Mouse (Mus musculus) kidney, adult 9 months (tissue): Measurements from ENCODE around the gene Dock7.
"Not testable (repeated sequence)": the region's sequence is repeated elsewhere in the genome, so short reads cannot be mapped to it uniquely, and the experiment has no call there.

Source experiments
- DNase-seq: peaks from one replicate; pipeline ENCODE4 v3.0.0; 2022

Gene Dock7

DNA sequence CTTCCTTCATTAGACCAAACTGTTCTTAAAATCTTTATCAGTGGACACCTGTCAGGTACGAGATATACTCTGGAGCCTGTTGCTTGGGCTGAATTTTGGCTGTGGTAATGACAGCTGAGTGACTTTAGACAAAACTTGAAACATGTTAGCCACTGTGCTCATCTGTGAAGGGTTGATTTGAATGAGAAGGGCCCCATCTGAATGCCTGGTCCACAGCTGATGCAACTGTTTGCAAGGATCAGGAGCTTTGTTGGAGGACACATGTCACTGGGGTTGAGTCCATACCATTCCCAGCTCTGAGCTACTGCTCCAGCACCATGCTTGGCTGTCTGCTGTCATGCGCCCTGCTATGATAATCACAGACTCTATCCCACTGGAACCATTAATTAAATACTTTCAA is 115.1 kb downstream of the Dock7 start:
- DNase-seq = no peak

DNA sequence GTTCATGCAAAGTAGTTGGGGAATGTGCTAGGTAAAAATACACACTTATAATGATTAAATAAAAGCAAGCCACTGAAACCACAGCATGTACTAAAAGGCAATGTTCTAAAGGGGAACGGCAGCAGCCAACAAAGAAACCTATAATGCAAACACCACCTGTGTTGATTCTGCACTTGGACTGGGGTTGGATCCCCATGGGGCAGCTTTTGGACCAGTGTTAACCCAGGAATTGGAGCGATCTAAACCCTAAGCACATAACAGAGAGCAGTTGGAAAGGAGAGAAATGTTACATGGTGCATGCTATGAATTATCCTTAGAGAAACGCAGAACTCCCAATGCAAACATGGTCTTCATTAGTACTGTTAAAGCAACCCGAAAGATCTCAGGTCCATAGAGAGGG is 127.2 kb downstream of the Dock7 start:
- no peak for DNase-seq

DNA sequence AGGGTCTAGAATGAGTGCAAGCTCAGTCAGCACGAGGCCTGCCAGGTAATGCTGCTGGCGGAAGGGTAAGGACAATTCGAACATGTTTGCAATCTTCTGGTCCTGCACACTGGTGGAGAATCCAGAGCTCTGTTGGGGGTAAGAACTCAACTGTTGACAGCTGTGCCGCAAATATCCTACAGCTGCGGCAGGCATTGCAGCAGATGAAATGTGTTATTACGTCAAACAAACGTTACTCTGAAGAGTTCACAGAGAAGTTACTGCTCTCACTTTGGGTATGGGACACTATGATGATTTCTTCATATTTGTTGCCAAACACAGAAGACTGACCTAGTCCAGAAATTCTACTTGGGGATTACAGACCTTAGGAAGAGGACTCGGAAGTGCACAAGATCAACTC is 136.0 kb downstream of the Dock7 start:
- DNase-seq = no peak

DNA sequence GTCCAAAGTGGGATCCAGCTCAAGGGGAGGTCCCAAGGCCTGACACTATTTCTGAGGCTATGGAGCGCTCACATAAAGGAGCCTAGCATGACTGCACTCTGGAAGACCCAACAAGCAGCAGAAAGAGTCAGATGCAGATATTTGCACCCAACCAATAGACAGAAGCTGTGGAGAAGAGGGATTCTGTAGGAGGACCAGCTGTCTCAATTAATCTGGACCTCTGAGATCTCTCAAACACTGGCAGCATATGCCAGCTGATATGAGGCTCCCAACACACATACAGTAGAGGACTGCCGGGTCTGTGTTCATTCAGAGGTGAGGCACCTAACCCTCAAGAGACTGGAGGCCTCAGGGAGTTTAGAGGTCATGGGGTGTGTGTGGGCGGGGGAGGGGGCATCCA is 140.7 kb downstream of the Dock7 start:
- DNase-seq = not testable (repeated sequence)

DNA sequence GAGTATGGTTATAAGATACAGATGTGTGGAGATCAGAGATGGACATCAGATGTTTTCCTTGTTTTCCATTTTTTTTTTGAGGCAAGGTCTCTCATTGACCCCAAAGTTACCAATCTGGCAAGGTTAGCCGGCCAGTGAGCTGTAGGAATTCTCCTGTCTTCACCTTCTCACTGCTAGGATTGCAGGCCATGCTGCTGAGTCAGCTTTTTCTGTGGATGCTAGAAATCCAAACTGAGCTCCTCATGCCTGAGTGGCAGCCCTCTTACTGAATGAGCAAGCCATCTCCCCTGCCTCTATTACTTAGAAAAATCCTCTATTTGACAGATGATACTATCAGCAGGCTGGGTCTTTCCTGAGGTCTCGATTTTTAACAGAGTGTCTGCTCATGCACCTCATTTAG is 142.0 kb downstream of the Dock7 start:
- no peak for DNase-seq

DNA sequence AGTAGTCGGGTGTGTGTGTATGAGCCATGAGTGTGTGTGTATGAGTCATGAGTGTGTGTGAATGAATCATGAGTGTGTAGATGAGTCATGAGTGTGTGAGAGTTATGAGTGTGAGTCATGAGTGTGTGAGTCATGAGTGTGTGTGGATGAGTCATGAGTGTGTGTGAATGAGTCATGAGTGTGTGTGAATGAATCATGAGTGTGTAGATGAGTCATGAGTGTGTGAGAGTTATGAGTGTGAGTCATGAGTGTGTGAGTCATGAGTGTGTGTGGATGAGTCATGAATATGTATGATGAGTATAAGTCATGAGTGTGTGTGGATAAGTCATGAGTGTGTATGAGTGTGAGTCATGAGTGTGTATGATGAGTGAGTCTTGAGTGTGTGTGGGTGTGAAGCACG is 142.4 kb downstream of the Dock7 start:
- not testable (repeated sequence) for DNase-seq

DNA sequence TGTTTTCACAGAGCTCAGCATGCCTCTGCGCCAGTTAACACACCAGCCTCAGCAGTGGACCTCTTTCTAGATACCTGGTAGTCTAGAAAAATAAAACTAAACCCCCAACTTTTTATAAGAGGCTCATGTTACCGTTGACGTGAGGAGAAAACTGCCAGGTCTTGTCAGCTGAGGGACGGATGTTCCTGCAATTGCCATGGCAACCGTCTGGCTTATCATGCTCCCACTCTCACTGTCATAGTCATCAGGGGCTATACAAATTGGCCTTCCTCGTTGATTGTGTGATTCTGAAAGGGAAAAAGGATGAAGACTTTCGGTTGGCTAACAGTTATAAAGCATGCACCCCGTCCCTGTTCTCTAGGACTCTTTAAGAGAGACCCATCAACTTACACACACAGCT is 145.0 kb downstream of the Dock7 start:
- DNase-seq = no peak

DNA sequence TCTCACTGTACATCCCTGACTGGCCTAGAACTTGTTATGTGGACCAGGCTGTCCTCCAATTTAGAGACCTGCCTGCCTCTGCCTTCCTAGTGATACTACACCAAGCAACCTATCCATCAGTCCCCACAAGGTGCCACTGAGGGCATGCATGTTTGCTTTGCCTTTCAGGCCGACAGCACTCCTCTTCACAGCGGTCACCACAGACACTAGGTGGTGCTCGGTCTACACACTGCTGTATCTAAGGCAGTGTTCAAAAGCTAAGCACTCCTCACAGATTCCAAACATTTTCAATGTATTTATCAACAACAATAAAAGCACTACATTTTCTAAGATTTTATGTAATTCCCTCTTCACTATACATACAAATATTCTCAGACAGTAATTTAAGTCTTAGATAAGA is 150.8 kb downstream of the Dock7 start:
- no peak for DNase-seq

DNA sequence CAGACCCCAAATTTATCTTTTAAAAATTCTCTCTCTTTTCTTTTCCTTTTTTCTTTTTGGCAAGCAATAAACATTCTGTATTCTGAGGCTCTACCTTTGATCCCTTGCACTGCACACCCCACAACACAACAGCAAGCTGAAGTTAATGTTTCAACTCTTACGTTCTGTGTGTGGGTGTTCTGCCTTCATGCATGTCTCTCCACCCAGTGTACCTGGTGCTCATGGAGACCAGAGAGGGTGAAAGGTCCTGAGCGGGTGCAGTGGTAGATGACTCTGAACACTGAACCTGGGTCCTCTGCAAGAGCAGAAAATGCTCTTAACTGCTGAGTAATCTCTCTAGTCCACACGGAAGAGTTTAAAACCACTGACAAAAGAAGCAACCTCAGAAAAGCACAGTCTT is 160.5 kb downstream of the Dock7 start:
- peak; percentile 85 for DNase-seq

DNA sequence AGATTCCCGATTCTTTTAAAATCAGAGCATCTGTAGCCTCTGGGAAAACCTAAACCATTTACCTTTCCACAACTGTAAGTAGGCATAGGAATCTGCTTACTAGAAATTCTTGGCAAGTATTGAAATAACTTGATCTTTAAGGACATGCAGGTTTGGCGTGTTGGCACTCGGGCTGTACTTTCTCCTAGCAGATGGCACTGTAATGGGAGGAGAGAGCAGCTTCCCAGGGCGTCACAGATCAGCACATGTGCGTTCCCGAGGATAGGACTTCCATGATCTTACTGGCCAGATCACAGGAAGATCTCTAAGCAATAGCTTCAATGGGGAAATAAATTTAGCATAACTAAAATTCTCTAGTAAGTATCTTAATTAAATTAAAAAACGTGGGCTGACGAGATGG is 164.7 kb downstream of the Dock7 start:
- DNase-seq = no peak

DNA sequence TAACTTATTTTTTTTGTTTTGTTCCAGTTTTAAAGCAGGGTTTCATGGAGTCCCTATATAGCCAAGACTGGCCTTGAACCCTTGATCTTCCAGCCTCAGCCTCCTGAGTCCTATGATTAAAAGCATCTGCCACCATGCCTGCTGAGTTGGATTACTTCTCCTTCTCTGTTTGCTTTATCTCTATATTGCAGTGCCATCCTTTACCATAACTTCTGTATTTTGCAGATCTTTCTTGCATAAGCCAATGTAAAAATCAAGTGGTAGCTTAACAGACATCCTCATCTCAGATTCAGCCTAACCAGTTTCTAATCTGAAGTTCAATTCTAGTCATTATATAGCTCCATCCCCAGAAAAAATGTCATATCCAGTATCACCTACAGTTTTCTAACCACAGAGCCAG is 170.2 kb downstream of the Dock7 start:
- DNase-seq = no peak

DNA sequence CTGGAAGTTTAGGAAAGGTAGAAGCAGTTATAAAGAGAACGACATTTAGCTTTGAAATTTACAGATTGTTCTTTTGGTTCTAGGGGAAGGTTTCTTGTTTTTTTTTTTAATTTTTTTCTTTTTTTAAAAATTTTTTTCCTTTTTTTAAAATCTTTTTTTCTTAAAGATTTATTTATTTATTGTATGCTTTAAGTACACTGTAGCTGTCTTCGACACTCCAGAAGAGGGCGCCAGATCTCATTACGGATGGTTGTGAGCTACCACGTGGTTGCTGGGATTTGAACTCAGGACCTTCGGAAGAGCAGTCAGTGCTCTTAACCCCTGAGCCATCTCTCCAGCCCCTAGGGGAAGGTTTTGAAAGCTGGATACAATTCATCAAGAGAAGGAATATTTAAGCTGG is 182.5 kb downstream of the Dock7 start:
- DNase-seq = not testable (repeated sequence)

DNA sequence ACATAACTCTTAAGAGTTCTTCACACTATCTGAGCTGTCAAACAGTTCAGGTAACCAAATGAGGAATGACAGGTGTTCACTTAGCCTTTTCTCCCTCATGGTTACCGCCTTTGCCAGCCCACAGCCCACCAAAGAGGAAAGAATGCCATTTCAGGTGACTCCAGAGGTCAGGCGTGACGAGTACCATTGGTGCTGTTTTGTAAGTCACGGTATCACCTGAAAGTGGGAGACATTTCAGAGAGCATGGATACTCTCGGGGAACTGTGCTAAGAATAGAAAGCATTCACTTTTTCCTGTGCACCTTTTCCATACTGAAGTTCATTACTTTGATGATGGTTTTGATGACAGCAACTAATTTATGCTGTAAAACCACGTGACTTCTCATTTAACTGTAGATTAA is 184.7 kb downstream of the Dock7 start:
- no peak for DNase-seq

DNA sequence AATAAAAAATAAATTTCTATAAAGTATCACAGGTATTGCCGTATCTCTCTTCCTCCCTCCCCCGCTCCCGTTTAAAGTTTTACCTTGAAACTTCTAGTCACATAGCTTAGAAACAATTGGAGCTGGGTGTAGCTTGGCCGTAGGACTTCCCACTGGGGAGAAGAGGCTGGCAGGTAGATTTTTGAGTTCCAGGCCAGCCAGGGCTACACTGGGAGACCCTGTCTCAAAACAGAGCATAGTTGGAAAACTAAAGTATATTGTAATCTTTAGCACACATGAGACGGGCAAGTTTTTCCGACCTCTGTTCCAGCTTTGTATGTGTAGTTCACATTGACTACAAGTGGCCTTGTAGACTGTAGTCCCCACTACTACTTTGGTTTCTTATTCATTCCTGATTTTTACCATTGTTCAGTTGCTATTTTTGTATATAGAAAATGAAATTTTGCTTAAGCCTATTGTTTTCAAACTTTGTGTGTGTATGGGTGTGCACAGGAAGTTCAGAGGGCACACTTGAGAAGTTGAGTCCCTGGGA is 195.4 kb downstream of the Dock7 start:
- DNase-seq = no peak

DNA sequence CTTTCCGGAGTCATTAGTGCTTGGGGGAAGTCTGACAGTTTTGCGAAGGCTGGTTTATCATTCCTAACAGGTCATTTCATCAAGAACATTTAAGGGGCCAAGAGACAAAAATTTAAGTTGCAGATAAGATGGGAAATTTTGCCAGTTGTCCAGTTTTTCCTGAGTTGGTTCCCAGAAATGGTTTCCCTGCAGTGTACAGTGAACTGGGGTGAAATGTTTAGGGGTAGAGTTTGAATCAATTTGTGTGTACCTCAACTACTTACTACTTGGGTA is 195.9 kb downstream of the Dock7 start:
- no peak for DNase-seq

DNA sequence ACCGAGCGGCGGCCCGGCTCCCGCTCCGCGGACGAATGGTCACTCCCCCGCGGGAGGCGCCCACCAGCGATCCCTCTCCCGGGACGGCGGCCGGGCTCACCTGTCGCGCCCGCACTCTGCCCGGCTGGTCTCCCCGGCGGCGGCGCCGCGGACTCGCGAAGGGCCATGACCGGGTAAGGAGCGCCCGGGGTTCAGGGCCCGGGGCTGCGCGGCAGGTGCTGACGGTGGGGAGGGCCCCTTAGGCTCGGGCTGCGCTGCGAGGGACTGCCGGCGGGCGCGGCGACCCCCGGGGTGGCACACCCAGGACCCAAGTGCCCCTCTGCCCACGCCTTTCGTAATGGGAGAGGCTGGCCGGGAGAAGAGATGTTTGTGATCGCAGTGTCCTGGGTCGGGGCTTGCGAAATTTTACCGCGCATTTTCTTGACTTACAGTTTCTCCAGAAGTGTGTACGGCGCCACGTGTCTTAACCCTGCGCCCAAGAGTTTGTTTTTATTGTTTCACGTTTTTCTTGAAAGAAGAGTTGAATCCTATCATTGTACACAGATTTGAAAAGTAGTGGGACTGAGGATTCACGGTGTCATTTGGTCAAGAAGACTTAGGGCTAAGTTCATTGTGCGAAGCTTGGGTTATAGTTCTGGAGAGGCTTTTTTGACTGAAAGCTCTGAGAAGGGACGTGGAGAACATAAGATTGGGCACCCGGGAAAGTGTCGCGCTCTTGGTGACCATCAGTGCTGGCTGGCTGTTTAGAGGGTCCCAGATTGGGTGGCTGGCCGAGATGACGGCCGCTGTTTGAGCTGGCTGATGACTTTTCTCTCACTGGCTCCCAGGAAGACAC is 196.4 kb downstream of the Dock7 start:
- DNase-seq = peak; percentile 32

DNA sequence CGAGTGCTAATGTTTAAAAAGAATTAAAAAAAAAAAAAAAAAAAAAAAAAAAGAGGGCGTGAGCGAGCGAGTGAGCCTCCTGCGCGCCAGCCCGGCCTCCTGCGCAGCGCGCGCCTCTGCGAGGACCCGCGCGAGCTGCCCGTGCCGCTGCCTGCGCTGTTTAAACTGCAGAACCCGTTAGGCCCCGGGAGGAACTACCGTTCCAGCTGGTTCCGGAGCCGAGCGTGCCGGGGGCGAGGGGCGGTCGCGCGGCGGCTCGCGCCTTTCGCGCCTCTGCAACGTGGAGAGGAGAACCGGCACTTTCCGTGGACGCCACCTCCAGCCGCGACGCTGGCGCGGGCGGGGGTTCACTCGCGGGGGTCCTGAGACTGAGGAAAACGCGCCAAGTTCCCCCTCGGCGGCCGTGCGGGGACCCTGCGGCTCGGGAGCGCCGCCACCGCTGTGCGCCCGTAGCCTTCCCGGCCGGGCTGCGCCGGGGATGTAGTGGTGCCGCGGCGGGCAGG is 197.1 kb downstream of the Dock7 start, which contains the start of gene Usp1:
Gene Usp1, plus strand, starts transcription at position 243 of the 503 bp plus-strand sequence.
- DNase-seq = no peak

DNA sequence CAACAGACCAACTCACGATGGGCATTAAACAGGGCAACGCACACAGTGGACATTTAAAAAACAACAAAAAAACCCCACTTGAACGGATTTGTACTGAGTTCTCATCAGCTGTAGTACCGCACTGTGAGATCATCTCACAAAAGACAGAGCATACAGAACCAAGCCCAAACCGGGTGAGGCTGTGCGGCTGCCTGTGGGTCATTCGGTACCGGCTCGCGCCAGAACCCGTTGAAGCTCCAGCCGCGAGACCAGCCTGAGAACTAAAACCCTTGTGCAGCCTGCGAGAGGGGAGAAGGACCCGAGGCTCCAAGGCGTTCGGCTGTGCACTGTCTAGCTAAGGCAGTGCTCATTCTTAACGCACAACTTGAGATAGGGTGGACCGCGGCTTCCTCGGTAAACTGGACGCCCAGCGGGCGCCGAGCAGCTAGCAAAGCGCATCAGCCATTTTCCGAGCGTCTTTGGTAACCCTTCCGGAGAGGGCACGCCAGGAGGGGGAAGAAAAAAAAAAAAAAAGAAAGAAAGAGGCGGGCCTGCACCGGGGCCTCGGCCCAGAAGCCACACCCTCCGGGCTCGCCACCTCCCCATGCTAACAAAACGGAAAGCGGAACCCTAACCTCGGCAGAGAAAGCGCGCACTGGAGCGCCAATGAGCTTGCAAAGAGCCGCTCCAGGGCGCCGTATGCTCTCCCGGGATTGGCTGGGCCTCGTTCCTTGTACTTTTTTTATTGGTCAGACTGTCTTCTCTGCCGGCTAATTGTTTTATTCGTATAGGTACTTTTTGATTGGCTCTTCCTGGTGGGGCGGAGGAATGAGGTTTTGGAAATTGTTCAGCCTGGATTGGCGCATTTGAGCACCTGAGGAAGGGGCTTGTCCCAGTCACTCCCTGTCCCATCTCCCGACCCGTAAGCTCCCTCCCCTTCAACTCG is 197.8 kb downstream of the Dock7 start:
- peak; percentile 99 for DNase-seq

DNA sequence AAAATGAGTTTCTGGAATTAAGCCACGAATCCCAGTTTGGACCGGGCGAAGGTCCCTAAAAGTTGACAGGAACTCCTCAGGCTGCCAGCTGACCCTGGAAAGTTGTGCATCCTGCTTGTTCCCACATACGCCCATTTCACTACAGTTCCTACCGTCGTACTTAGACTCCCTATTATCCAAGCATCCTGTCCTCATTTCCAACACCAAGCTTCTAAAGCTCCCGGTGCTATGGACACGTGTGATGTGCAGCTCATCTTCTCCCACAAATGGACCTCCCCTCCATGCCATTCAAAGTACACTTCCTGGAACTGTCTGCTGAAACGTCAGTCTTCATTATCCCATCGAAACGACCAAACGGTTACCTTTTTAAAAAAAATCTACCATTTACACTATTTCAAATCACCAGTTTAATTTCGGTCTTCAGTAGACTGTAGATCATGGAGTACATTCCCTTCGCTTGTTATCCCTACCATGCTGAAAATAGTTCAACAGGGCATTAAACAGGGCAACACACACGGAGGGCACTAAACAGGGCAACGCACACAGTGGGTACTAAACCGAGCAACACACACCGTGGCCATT is 198.6 kb downstream of the Dock7 start:
- peak; percentile 50 for DNase-seq

DNA sequence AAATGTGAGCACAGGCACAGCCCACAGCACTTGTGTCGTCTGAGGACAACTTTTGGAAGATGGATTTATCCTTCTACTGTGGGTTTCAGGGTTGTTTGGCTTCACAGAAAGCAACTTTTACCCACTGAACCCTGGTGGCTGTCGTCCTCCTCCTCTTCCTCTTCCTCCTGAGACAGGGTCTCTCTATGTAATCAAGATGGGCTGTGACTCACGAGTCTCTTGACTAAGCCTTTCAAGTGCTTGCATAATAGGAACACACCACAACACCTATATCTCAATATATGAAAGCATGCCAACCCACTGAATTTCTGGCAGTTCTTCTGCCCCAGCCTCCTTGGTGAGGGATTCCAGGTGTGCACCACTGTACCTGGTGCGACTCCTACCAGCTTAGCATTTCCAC is 199.8 kb downstream of the Dock7 start:
- no peak for DNase-seq

DNA sequence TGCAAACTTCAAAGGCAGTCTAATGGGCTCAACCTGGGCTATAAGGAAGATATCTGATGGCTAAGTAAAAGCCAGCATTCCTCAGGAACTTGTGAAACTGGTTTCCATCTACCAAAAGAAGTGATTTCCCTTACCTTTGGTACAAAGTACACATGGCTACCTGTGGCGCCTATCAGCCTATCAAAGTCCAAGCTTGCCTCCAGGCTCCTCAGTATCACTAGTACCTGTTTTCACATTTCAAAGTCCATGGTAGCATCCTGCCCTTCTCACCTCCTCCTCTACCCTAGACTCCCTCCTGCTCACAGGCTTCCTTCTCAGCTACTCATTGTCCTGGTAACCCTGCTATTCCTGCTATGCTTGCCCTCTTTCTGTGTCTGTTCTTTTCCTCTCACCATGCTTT is 202.5 kb downstream of the Dock7 start:
- DNase-seq = no peak

DNA sequence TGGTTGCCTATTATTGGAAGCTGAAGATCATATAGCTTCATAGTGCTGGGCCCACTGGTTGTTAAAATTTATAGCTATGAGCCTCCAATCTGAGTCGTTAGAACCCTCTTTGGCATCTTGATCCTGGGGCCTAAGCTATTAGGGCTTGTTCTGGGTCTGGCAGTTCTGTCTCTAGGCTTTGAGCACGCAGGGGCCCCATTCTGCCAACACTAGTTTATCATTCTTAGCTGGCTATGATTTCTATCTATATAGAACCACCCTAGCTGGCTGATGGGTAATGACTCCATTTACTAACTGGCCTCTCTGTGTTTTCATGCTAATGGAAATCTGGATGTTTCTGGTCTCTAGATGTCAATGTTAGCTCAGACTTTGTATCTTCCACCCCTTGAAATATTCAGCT is 203.0 kb downstream of the Dock7 start:
- no peak for DNase-seq

DNA sequence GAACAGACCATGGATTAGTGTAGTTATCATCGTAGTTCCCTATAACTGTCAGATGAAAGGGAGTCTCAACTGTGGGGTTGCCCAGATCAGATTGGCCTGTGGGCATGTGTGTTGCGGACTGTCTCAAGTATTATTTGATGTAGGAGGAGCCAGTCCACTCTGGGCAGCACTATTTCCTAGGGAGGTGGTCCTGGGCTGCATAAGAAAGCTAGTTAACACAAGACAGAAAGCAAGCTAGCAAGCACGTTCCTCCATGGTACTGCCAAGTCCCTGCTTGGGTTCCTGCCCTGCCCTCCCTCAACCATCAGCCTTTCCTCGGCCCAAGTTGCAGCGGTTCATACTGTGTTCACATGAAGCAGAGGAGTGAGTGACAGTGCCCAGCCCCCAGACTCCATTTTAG is 210.5 kb downstream of the Dock7 start:
- no peak for DNase-seq
